ENCODE assay signal across 20 mouse cellular contexts in genomic region chr10:42827155-42827554, GRCm38 (mm10). TPM values are rescaled to one million over a fixed set of nuclear protein-coding genes. Genes with fewer than 3 reads are reported as not detected.
DNase-seq lines count a peak whose midpoint lies in the region; ATAC-seq and TF ChIP-seq lines count a peak whose summit lies in the region.
"Had no signal": no experiment of that assay in that cellular context is flagged by ENCODE, and none has a peak within 500 bp of the region (broad histone marks: within the 10 kb centered on the region; RNA-seq: fewer than 3 reads in every experiment).

No protein-coding gene starts in this region.

- peaks cover 71% of the 10 kb centered on the region for H3K36me3 ChIP-seq in midbrain, embryonic 14.5 days (ENCODE audit: control insufficient read depth, insufficient read depth, low read length)
- peaks cover 94% of the 10 kb centered on the region for H3K36me3 ChIP-seq in midbrain, embryonic 10.5 days
- peaks cover 35 to 65% of the 10 kb centered on the region in 2 experiments for H3K36me3 ChIP-seq in CH12.LX (replicated peaks in 1 of 2; ENCODE audit: control insufficient read depth in 1 of 2, insufficient read depth in 1 of 2, low read length in 1 of 2)
- peaks cover 43% of the 10 kb centered on the region for H3K36me3 ChIP-seq in forebrain, postnatal 0 days (ENCODE audit: insufficient read depth)

- no peak overlapping the region for H3K27ac ChIP-seq in midbrain, embryonic 14.5 days (replicated peaks; ENCODE audit: low read depth, low read length)
- no peak overlapping the region for H3K27ac ChIP-seq in midbrain, embryonic 10.5 days (replicated peaks)
- no peak overlapping the region for H3K27ac ChIP-seq in CH12.LX (ENCODE audit: insufficient read depth, low read depth)
- no peak overlapping the region for H3K27ac ChIP-seq in forebrain, postnatal 0 days (ENCODE audit: low read depth, low read length)
- H3K27ac ChIP-seq: embryonic facial prominence, embryonic 10.5 days; forebrain, embryonic 13.5 days; gastrocnemius, adult 2 months; hindbrain, embryonic 10.5 days; hindbrain, embryonic 14.5 days had no signal

- 76% methylated on average over 5 of the region's 5 CpGs for WGBS in midbrain, embryonic 14.5 days
- 89% methylated on average over 5 of the region's 5 CpGs for WGBS in midbrain, embryonic 10.5 days
- whole genome bisulfite sequencing in forebrain, postnatal 0 days, result 80% methylated on average over 5 of the region's 5 CpGs

- no peak for TF ChIP-seq RAD21 in CH12.LX (IDR thresholded peaks at IDR 0.05; ENCODE audit: low read depth, low read length)

- dilution Hi-C loops in CH12.LX (cut with MboI; ENCODE audit: extremely low pct_ligation_motif_present, extremely low pct_unique_long_range_greater_than_20kb, low sequenced_read_pairs), result no loop called here

- no peak overlapping the region for H3K4me2 ChIP-seq in midbrain, embryonic 14.5 days (ENCODE audit: low read length)
- H3K4me2 ChIP-seq in CH12.LX (ENCODE audit: insufficient read depth, low read depth, poor library complexity, severe bottlenecking), result no peak overlapping the region
- H3K4me2 ChIP-seq in forebrain, postnatal 0 days (ENCODE audit: low read depth), result no peak overlapping the region
- H3K4me2 ChIP-seq: forebrain, embryonic 13.5 days; heart, embryonic 12.5 days; hindbrain, embryonic 14.5 days had no signal

- TF ChIP-seq EP300 in CH12.LX (IDR thresholded peaks at IDR 0.05; ENCODE audit: low read length), result no peak

- peak; percentile 35 for DNase-seq in midbrain, embryonic 14.5 days
- no peak for DNase-seq in midbrain, embryonic 10.5 days (ENCODE audit: low spot score)
- peak; percentile 39 to 47 for DNase-seq in B cell, adult 2 months
- peak; percentile 68 for DNase-seq in CH12.LX (ENCODE audit: extremely low read depth)
- peak; percentile 22 to 64 for DNase-seq in spleen, postnatal 4 days (ENCODE audit: low spot score in 2 of 2)
- no peak for DNase-seq in embryo, embryonic 9.5 days (ENCODE audit: extremely low spot score)
- no peak for DNase-seq in forebrain, postnatal 0 days
- DNase-seq: adrenal gland, postnatal 36 days; cerebellum, adult 11 months; cerebellum, adult 8-10 months; cerebellum, postnatal 14 days; gastrocnemius, adult 2 months; gastrocnemius, postnatal 25 days had no signal

- no peaks in the 10 kb centered on the region for H3K4me1 ChIP-seq in midbrain, embryonic 14.5 days (ENCODE audit: control insufficient read depth, insufficient read depth, low read length)
- peaks cover 35% of the 10 kb centered on the region for H3K4me1 ChIP-seq in midbrain, embryonic 10.5 days
- H3K4me1 ChIP-seq in CH12.LX (ENCODE audit: control insufficient read depth in 1 of 2, insufficient read depth in 2 of 2), result peaks cover 4 to 54% of the 10 kb centered on the region in 2 experiments; a peak in 2 of 4 replicates
- H3K4me1 ChIP-seq in forebrain, postnatal 0 days (ENCODE audit: insufficient read depth), result no peaks in the 10 kb centered on the region
- H3K4me1 ChIP-seq: embryonic facial prominence, embryonic 10.5 days; heart, embryonic 12.5 days had no signal

- in situ Hi-C loops in CH12.LX (cut with MboI; ENCODE audit: low pct_ligation_motif_present, low pct_unique_long_range_greater_than_20kb, low sequenced_read_pairs), result no loop called here

- no peak for TF ChIP-seq POLR2A in CH12.LX (IDR thresholded peaks at IDR 0.05; ENCODE audit: low read depth, low read length)

- H3K9ac ChIP-seq in midbrain, embryonic 14.5 days (replicated peaks; ENCODE audit: low read length), result no peak overlapping the region
- H3K9ac ChIP-seq in CH12.LX (ENCODE audit: insufficient read depth, low read depth), result no peak overlapping the region
- no peak overlapping the region for H3K9ac ChIP-seq in forebrain, postnatal 0 days
- H3K9ac ChIP-seq: forebrain, embryonic 13.5 days; heart, embryonic 12.5 days; hindbrain, embryonic 14.5 days had no signal

- TF ChIP-seq CTCF in CH12.LX (conservative IDR thresholded peaks at IDR 0.05 in 1 of 2, IDR thresholded peaks at IDR 0.05 in 1 of 2; ENCODE audit: low read depth in 2 of 2, low read length in 2 of 2), result no peak
- TF ChIP-seq CTCF in forebrain, postnatal 0 days (IDR thresholded peaks at IDR 0.05; ENCODE audit: low read depth), result no peak

- no peaks in the 10 kb centered on the region for H3K27me3 ChIP-seq in midbrain, embryonic 14.5 days (ENCODE audit: control insufficient read depth, insufficient read depth, low read length)
- peaks cover 10% of the 10 kb centered on the region; the same call in 1 of the 2 replicates for H3K27me3 ChIP-seq in midbrain, embryonic 10.5 days (ENCODE audit: low read depth, poor library complexity, severe bottlenecking)
- H3K27me3 ChIP-seq in CH12.LX (replicated peaks), result no peaks in the 10 kb centered on the region
- H3K27me3 ChIP-seq in forebrain, postnatal 0 days (ENCODE audit: insufficient read depth, low read length), result no peaks in the 10 kb centered on the region
- H3K27me3 ChIP-seq: forebrain, embryonic 13.5 days; heart, embryonic 12.5 days had no signal

- no peak for ATAC-seq in midbrain, embryonic 14.5 days (ENCODE audit: low FRiP score, low TSS enrichment)
- ATAC-seq in forebrain, postnatal 0 days, result no peak
- ATAC-seq: CD4-positive, CD25-positive, alpha-beta regulatory T cell, adult 4 months; forebrain, embryonic 13.5 days; inflammation-experienced regulatory T-cells, adult 6 months had no signal

- H3K9me3 ChIP-seq in midbrain, embryonic 14.5 days (ENCODE audit: control insufficient read depth, low read length), result no peaks in the 10 kb centered on the region
- no peaks in the 10 kb centered on the region for H3K9me3 ChIP-seq in midbrain, embryonic 10.5 days (replicated peaks)
- peaks cover 7% of the 10 kb centered on the region for H3K9me3 ChIP-seq in CH12.LX (replicated peaks; ENCODE audit: low read length)
- H3K9me3 ChIP-seq in forebrain, postnatal 0 days (ENCODE audit: low read length), result no peaks in the 10 kb centered on the region
- H3K9me3 ChIP-seq: embryonic facial prominence, embryonic 10.5 days; forebrain, embryonic 13.5 days; heart, embryonic 12.5 days; hindbrain, embryonic 10.5 days had no signal

- H3K79me2 ChIP-seq in CH12.LX (replicated peaks; ENCODE audit: control insufficient read depth, extremely low read depth, insufficient read depth, poor library complexity, severe bottlenecking), result 0 out of 2 replicates have a peak, but pooled peaks cover 2% of the 10 kb centered on the region

- no peak overlapping the region for H3K4me3 ChIP-seq in midbrain, embryonic 14.5 days (replicated peaks; ENCODE audit: low read depth, low read length)
- H3K4me3 ChIP-seq in midbrain, embryonic 10.5 days, result no peak overlapping the region
- H3K4me3 ChIP-seq in CH12.LX (replicated peaks in 1 of 3; ENCODE audit: low read depth in 2 of 3, low read length in 2 of 3, poor library complexity in 1 of 3), result no peak overlapping the region
- H3K4me3 ChIP-seq in forebrain, postnatal 0 days (ENCODE audit: low read depth, low read length), result no peak overlapping the region
- H3K4me3 ChIP-seq: embryonic facial prominence, embryonic 10.5 days; forebrain, embryonic 13.5 days; gastrocnemius, adult 2 months; heart, embryonic 12.5 days; hindbrain, embryonic 10.5 days had no signal

TF ChIP-seq in CH12.LX, 34 proteins besides CTCF, POLR2A, EP300 and RAD21:
- TF ChIP-seq ZC3H11A (IDR thresholded peaks at IDR 0.05; ENCODE audit: low read depth, low read length) (no peak), TCF12 (IDR thresholded peaks at IDR 0.05; ENCODE audit: low read depth, low read length) (no peak), TBP (conservative IDR thresholded peaks at IDR 0.05; ENCODE audit: low read depth, low read length) (no peak), ETS1 (conservative IDR thresholded peaks at IDR 0.05; ENCODE audit: low read depth, low read length) (no peak)

RNA-seq across cellular contexts. Expression of gene Scml4, which starts 33.0 kb away (rescaled TPM):
- 12.8 and 18.2 TPM in 2 replicates for polyA plus RNA-seq in midbrain, embryonic 14.5 days (2014; fragmentation: Nextera tagmentation; extraction: Ambion mirVana)
- polyA plus RNA-seq in midbrain, embryonic 10.5 days (2016; fragmentation: Nextera tagmentation; extraction: Ambion mirVana), result 0.17 and 0.97 TPM in 2 replicates
- total RNA-seq in CH12.LX (2012; rRNA removed) (2.3 and 3.3 TPM in 2 replicates), CH12.LX (2014; rRNA removed) (2.4 and 3.0 TPM in 2 replicates)
- 2.7 and 3.6 TPM in 2 replicates for polyA plus RNA-seq in CH12.LX (2012; ENCODE audit: insufficient read length, low read depth)
- total RNA-seq in forebrain, postnatal 0 days (2014; rRNA removed), result 16.2 and 37.7 TPM in 2 replicates
- 3.6 and 8.5 TPM in 2 replicates for polyA plus RNA-seq in forebrain, postnatal 0 days (2015; fragmentation: Nextera tagmentation; extraction: Ambion mirVana)

Comparison
In these comparisons a context has a peak if more than half of its experiments do, and no peak if none do; other contexts are left out.
1. DNase-seq: peak in midbrain, embryonic 14.5 days (single experiment), B cell, adult 2 months (2 of 2), CH12.LX (single experiment) and spleen, postnatal 4 days (2 of 2); none in midbrain, embryonic 10.5 days (single experiment), embryo, embryonic 9.5 days (single experiment) and forebrain, postnatal 0 days (single experiment).